Mouse (Mus musculus): ENCODE measurements around the gene Tubgcp6.

The Tubgcp6 gene

GRCm38 (mm10) chr15:89061761-89062517 is 61.0 kb downstream of the Tubgcp6 start:
- DNase-seq: peak in 1 of 2 experiments; percentile 14

- peak in 1 of 2 experiments; percentile 16 for DNase-seq
Observed at GRCm38 (mm10) chr15:89060811-89061460, 62.0 kb downstream of the Tubgcp6 start.

- DNase-seq: peak in 1 of 2 experiments; percentile 34
Observed at GRCm38 (mm10) chr15:89060032-89060681, 62.8 kb downstream of the Tubgcp6 start.

- peak; percentile 4 to 17 for DNase-seq
Observed at GRCm38 (mm10) chr15:89059161-89059931, 63.6 kb downstream of the Tubgcp6 start, which contains the start of gene Panx2. Gene Panx2 (plus strand): TSS chr15:89059734.

GRCm38 (mm10) chr15:89058736-89059135 is 64.2 kb downstream of the Tubgcp6 start:
- DNase-seq: peak; percentile 2 to 16

- DNase-seq: peak; percentile 2 to 12
Observed at GRCm38 (mm10) chr15:89054666-89055065, 68.2 kb downstream of the Tubgcp6 start.

All from lung, postnatal 4 days (tissue).